In genomic region chr17:69383201-69383940, GRCm38 (mm10) we compare ENCODE assay signal across 8 mouse cellular contexts. TPM values are rescaled to one million over a fixed set of nuclear protein-coding genes. Genes with fewer than 3 reads are reported as not detected.
DNase-seq lines count a peak whose midpoint lies in the region; ATAC-seq and TF ChIP-seq lines count a peak whose summit lies in the region.

No protein-coding gene starts in this region.

- peak overlapping the region; percentile 90 for H3K9ac ChIP-seq in hindbrain, embryonic 13.5 days

- no peaks in the 10 kb centered on the region for H3K27me3 ChIP-seq in Patski
- H3K27me3 ChIP-seq in hindbrain, embryonic 13.5 days = no peaks in the 10 kb centered on the region

- H3K9me3 ChIP-seq in hindbrain, embryonic 13.5 days = no peaks in the 10 kb centered on the region

- H3K4me3 ChIP-seq in hindbrain, embryonic 13.5 days = peak overlapping the region; percentile 81

- POLR2A ChIA-PET in Patski (lab: Charles Lee) = interaction anchor here (1.5 to 1.7 kb wide), 2 partner anchors 14 to 34 kb away, joined by 4 to 5 read pairs; no protein-coding TSS in a partner anchor

- CTCF ChIA-PET in Patski (lab: Charles Lee) = interaction anchor here (1.0 kb wide), 1 partner anchor 12 kb away, joined by 4 read pairs; no protein-coding TSS in a partner anchor

- peak overlapping the region; percentile 100 for H3K27ac ChIP-seq in hindbrain, embryonic 13.5 days

- ATAC-seq in Patski = peak; percentile 54
- peak; percentile 76 for ATAC-seq in hindbrain, embryonic 13.5 days (ENCODE audit: low FRiP score)

- H3K4me2 ChIP-seq in hindbrain, embryonic 13.5 days = peak overlapping the region; percentile 85

- in situ Hi-C loops in Patski (cut with MboI; ENCODE audit: low pct_unique_long_range_greater_than_20kb) = no loop called here

- peaks cover 17% of the 10 kb centered on the region for H3K36me3 ChIP-seq in hindbrain, embryonic 13.5 days

- DNase-seq in Patski (ENCODE audit: low read depth, low spot score) = no peak
- DNase-seq in cerebellum, postnatal 10 days = peak; percentile 89 to 90
- peak; percentile 59 to 63 for DNase-seq in frontal cortex, postnatal 14 days (ENCODE audit: low spot score in 2 of 2)
- DNase-seq in layer of hippocampus, postnatal 25 days (ENCODE audit: extremely low spot score in 1 of 2, low spot score in 1 of 2) = peak; percentile 60 to 73
- DNase-seq in lung, postnatal 10 days = peak; percentile 81
- peak; percentile 82 for DNase-seq in ovary, postnatal 36 days (ENCODE audit: low spot score)
- peak; percentile 81 to 82 for DNase-seq in thymus, postnatal 10 days (ENCODE audit: low spot score in 2 of 2)

- peaks cover 19% of the 10 kb centered on the region for H3K4me1 ChIP-seq in hindbrain, embryonic 13.5 days (replicated peaks)

- WGBS in hindbrain, embryonic 13.5 days = under 1% methylated on average over 45 of the region's 128 CpGs

- TF ChIP-seq CTCF in Patski (IDR thresholded peaks at IDR 0.05) = no peak

RNA-seq across cellular contexts. Expression of gene Zbtb14, which starts 0.5 kb away (rescaled TPM):
- 14.1 TPM for polyA plus RNA-seq in Patski (2021)
- 32.9 and 33.3 TPM in 2 replicates for polyA plus RNA-seq in hindbrain, embryonic 13.5 days (2015; fragmentation: Nextera tagmentation; extraction: Ambion mirVana)
- 10 to 100 TPM; 21.2 to 21.3 TPM for total RNA-seq in layer of hippocampus, postnatal 25 days (2021)

RNA-seq across cellular contexts. Expression of gene Akain1, which starts 55.8 kb away (rescaled TPM):
- not detected for polyA plus RNA-seq in Patski (2021)
- polyA plus RNA-seq in hindbrain, embryonic 13.5 days (2015; fragmentation: Nextera tagmentation; extraction: Ambion mirVana) = 0.70 and 0.96 TPM in 2 replicates
- total RNA-seq in layer of hippocampus, postnatal 25 days (2021) = 10 to 100 TPM; 12.1 to 15.2 TPM
